Mouse (Mus musculus) ES-Bruce4 (cell line): ENCODE data around the gene Egfem1. TPM values are rescaled to one million over a fixed set of nuclear protein-coding genes. Genes with fewer than 3 reads are reported as not detected.

ENCODE experiments used
- H3K27ac ChIP-seq: 2 replicates; pipeline ENCODE4 v1.5.1; 2012; ENCODE audit warnings: low read length, inconsistent platforms; ENCODE audit not compliant: insufficient read depth
- H3K27me3 ChIP-seq: 2 replicates; pipeline ENCODE4 v1.6.1; 2012; ENCODE audit warnings: mild to moderate bottlenecking, low read length, inconsistent platforms; ENCODE audit not compliant: control insufficient read depth, poor library complexity, insufficient read depth, severe bottlenecking
- H3K36me3 ChIP-seq: 2 replicates; pipeline ENCODE4 v1.6.1; 2012; ENCODE audit warnings: inconsistent platforms, mild to moderate bottlenecking, low read length, moderate library complexity; ENCODE audit not compliant: control insufficient read depth, poor library complexity, insufficient read depth, severe bottlenecking
- H3K4me1 ChIP-seq: one replicate; pipeline ENCODE4 v1.8.1; 2011; ENCODE audit warnings: low read length; ENCODE audit not compliant: control insufficient read depth, insufficient read depth
- H3K4me3 ChIP-seq: 2 replicates; pipeline ENCODE4 v1.5.1; 2011; ENCODE audit warnings: low read depth, mild to moderate bottlenecking, low read length
- H3K9ac ChIP-seq: 2 replicates; pipeline ENCODE4 v1.6.1; 2012; ENCODE audit warnings: low read depth, mild to moderate bottlenecking, inconsistent platforms; ENCODE audit not compliant: poor library complexity, severe bottlenecking
- H3K9me3 ChIP-seq: replicated peaks from 2 replicates; pipeline ENCODE4 v1.6.1; 2012; ENCODE audit warnings: mild to moderate bottlenecking, low read length, inconsistent platforms; ENCODE audit not compliant: control insufficient read depth, poor library complexity, insufficient read depth, severe bottlenecking
- CTCF ChIP-seq: IDR thresholded peaks from one replicate; pipeline ENCODE4 v1.8.1; 2011; ENCODE audit warnings: low read depth, low read length
- EP300 ChIP-seq: IDR thresholded peaks from 2 replicates; pipeline ENCODE4 v1.6.1; 2011; ENCODE audit warnings: low read depth, low read length; ENCODE audit not compliant: insufficient read depth
- POLR2A ChIP-seq: IDR thresholded peaks from one replicate; pipeline ENCODE4 v1.8.1; 2011; ENCODE audit warnings: low read length; ENCODE audit not compliant: insufficient read depth
- polyA plus RNA-seq: library from polyadenylated mRNA; stranded (reverse); fragments of >200 nt; gene quantifications from 2 replicates; pipeline ENCODE4 v1.2.4, GENCODE M21; 2011; ENCODE audit warnings: low read depth; ENCODE audit not compliant: missing spikeins, insufficient read depth, insufficient read length

The Egfem1 gene
- polyA plus RNA-seq, 1 experiment: not detected

- no peaks in the 10 kb centered on the region; the same call in none of the 2 replicates for H3K27me3 ChIP-seq
- no peak for TF ChIP-seq CTCF
- no peak for TF ChIP-seq EP300
- no peak for TF ChIP-seq POLR2A
- H3K9ac ChIP-seq: no peak overlapping the region
- H3K36me3 ChIP-seq: no peaks in the 10 kb centered on the region
- H3K4me3 ChIP-seq: peak overlapping the region; percentile 47
- H3K4me1 ChIP-seq: no peaks in the 10 kb centered on the region
- H3K9me3 ChIP-seq: no peaks in the 10 kb centered on the region
- no peak overlapping the region for H3K27ac ChIP-seq
These were observed 1.1 kb downstream of the Egfem1 start for GRCm38 (mm10) chr3:29082996-29083350.

GRCm38 (mm10) chr3:29098467-29098866 is 16.6 kb downstream of the Egfem1 start:
- TF ChIP-seq CTCF: no peak
- no peak for TF ChIP-seq EP300
- TF ChIP-seq POLR2A: no peak
- Histone ChIP-seq H3K9me3 (no peaks in the 10 kb centered on the region), H3K27me3 (no peaks in the 10 kb centered on the region), H3K27ac (no peak overlapping the region), H3K36me3 (no peaks in the 10 kb centered on the region), H3K4me3 (no peak overlapping the region), H3K4me1 (no peaks in the 10 kb centered on the region), H3K9ac (no peak overlapping the region)

- Histone ChIP-seq H3K9ac (no peak overlapping the region), H3K27ac (no peak overlapping the region), H3K27me3 (no peaks in the 10 kb centered on the region), H3K4me3 (no peak overlapping the region), H3K4me1 (no peaks in the 10 kb centered on the region), H3K36me3 (no peaks in the 10 kb centered on the region), H3K9me3 (no peaks in the 10 kb centered on the region)
- TF ChIP-seq CTCF: no peak
- no peak for TF ChIP-seq EP300
- TF ChIP-seq POLR2A: no peak
These were observed 24.3 kb downstream of the Egfem1 start for GRCm38 (mm10) chr3:29106016-29106723.

GRCm38 (mm10) chr3:29107134-29107533 is 25.3 kb downstream of the Egfem1 start:
- Histone ChIP-seq H3K4me1 (no peaks in the 10 kb centered on the region), H3K27ac (no peak overlapping the region), H3K36me3 (no peaks in the 10 kb centered on the region), H3K27me3 (no peaks in the 10 kb centered on the region), H3K4me3 (no peak overlapping the region), H3K9me3 (no peaks in the 10 kb centered on the region), H3K9ac (no peak overlapping the region)
- TF ChIP-seq CTCF (no peak), EP300 (no peak), POLR2A (no peak)

- no peaks in the 10 kb centered on the region for H3K4me1 ChIP-seq
- no peaks in the 10 kb centered on the region for H3K9me3 ChIP-seq
These were observed 28.5 kb downstream of the Egfem1 start for GRCm38 (mm10) chr3:29110321-29110720.

GRCm38 (mm10) chr3:29114517-29114916 is 32.7 kb downstream of the Egfem1 start:
- no peaks in the 10 kb centered on the region for H3K27me3 ChIP-seq
- no peak overlapping the region for H3K4me3 ChIP-seq

More at GRCm38 (mm10) chr3:29110321-29110720, 28.5 kb downstream of the Egfem1 start:
- Histone ChIP-seq H3K9ac (no peak overlapping the region), H3K36me3 (no peaks in the 10 kb centered on the region), H3K4me3 (no peak overlapping the region), H3K27me3 (no peaks in the 10 kb centered on the region), H3K27ac (no peak overlapping the region)
- TF ChIP-seq POLR2A (no peak), EP300 (no peak), CTCF (no peak)

More at GRCm38 (mm10) chr3:29114517-29114916, 32.7 kb downstream of the Egfem1 start:
- H3K36me3 ChIP-seq: no peaks in the 10 kb centered on the region
- no peak overlapping the region for H3K9ac ChIP-seq
- no peak overlapping the region for H3K27ac ChIP-seq
- TF ChIP-seq CTCF: no peak
- no peak for TF ChIP-seq POLR2A
- no peak for TF ChIP-seq EP300
- H3K9me3 ChIP-seq: no peaks in the 10 kb centered on the region
- H3K4me1 ChIP-seq: no peaks in the 10 kb centered on the region
